Mouse (Mus musculus) liver, adult 2 months (tissue): ENCODE data around the gene Ccn6. TPM values are rescaled to one million over a fixed set of nuclear protein-coding genes. Genes with fewer than 3 reads are reported as not detected.

ENCODE experiments used
- DNase-seq: peaks from one replicate; pipeline ENCODE4 v3.0.0-alpha.2; 2011; ENCODE audit warnings: low read depth, low spot score; ENCODE audit errors: extremely low read depth
- H3K27ac ChIP-seq: fragments of 200-500 bp; replicated peaks from 2 replicates; pipeline ENCODE4 v1.5.1; 2012; ENCODE audit warnings: low read depth, mild to moderate bottlenecking, control low read depth, inconsistent platforms, low read length; ENCODE audit not compliant: insufficient read depth
- H3K27me3 ChIP-seq: fragments of 200-500 bp; 2 replicates; pipeline ENCODE4 v1.6.1; 2012; ENCODE audit warnings: mild to moderate bottlenecking, moderate library complexity, low read length, inconsistent platforms; ENCODE audit not compliant: control insufficient read depth, insufficient read depth
- H3K36me3 ChIP-seq: fragments of 200-500 bp; 2 replicates; pipeline ENCODE4 v1.6.1; 2012; ENCODE audit warnings: low read length, inconsistent platforms; ENCODE audit not compliant: control insufficient read depth, insufficient read depth
- H3K4me1 ChIP-seq: fragments of 200-500 bp; 2 replicates; pipeline ENCODE4 v1.6.1; 2011; ENCODE audit warnings: low read length; ENCODE audit not compliant: control insufficient read depth, insufficient read depth
- H3K4me3 ChIP-seq: fragments of 200-500 bp; 2 replicates; pipeline ENCODE4 v1.5.1; 2011; ENCODE audit warnings: low read depth, mild to moderate bottlenecking, control low read depth, low read length, moderate library complexity; ENCODE audit not compliant: insufficient read depth
- H3K79me2 ChIP-seq: fragments of 200-500 bp; 2 replicates; pipeline ENCODE4 v1.6.1; 2012; ENCODE audit warnings: inconsistent platforms, mild to moderate bottlenecking, low read length, moderate library complexity; ENCODE audit not compliant: control insufficient read depth, insufficient read depth
- H3K9ac ChIP-seq: fragments of 200-500 bp; 2 replicates; pipeline ENCODE4 v1.6.1; 2012; ENCODE audit warnings: low read depth, mild to moderate bottlenecking, control low read depth, inconsistent platforms, low read length
- CTCF ChIP-seq: fragments of 200-500 bp; IDR thresholded peaks from 2 replicates; pipeline ENCODE4 v1.5.1; 2011; ENCODE audit warnings: low read depth, low read length, control low read depth
- POLR2A ChIP-seq: fragments of 200-500 bp; IDR thresholded peaks from 2 replicates; pipeline ENCODE4 v1.6.1; 2011; ENCODE audit warnings: low read length, control low read depth; ENCODE audit not compliant: insufficient read depth; ENCODE audit errors: extremely low read depth
- WGBS: fragments of 180-500 bp; shearing (Covaris S2); methylation state at CpG from one replicate; pipeline ENCODE4 v1.1.7; 2018; 5-methylcytosine and 5-hydroxymethylcytosine counted together
- polyA plus RNA-seq: library from polyadenylated mRNA; depleted of rRNA; stranded (reverse); fragments of >200 nt; gene quantifications from 2 replicates; pipeline ENCODE4 v1.2.3, GENCODE M21; 2012
- total RNA-seq: library from RNA; depleted of rRNA; stranded (reverse); fragments of >200 nt; gene quantifications from 2 replicates; pipeline ENCODE4 v1.2.3, GENCODE M21; 2014

The Ccn6 gene
- total and polyA plus RNA-seq, 2 experiments, result 0.09 to 0.42 TPM

DNA sequence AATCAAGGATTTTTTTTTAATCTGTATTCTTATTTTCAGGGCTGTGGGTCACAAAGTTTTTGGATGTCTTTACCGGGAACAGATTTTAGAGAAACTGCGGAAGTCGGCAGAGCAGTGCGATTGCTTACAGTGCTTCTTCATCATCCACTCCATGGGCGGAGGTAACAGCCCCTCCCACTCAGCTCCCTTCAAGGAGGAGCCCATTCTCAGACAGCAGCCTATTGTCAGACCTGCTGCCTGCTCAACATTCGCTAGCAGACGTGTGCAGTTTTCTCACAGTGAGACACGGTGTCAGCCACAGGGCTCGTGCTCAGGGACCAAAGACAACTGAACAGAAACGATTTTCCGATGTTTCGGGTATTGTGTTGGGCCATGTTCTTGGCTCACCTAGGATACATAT, 21.4 kb downstream of the Ccn6 start:
- TF ChIP-seq POLR2A (no peak), CTCF (no peak)
- DNase-seq, result no peak
- H3K36me3 ChIP-seq, result 0 out of 2 replicates have a peak, but pooled peaks cover 1% of the 10 kb centered on the region
- H3K4me1 ChIP-seq, result no peaks in the 10 kb centered on the region
- 96% methylated on average over 12 of the region's 12 CpGs for WGBS
- H3K9ac ChIP-seq, result no peak overlapping the region
- H3K27ac ChIP-seq, result no peak overlapping the region
- H3K4me3 ChIP-seq, result no peak overlapping the region
- H3K79me2 ChIP-seq, result no peaks in the 10 kb centered on the region
- H3K27me3 ChIP-seq, result no peaks in the 10 kb centered on the region

DNA sequence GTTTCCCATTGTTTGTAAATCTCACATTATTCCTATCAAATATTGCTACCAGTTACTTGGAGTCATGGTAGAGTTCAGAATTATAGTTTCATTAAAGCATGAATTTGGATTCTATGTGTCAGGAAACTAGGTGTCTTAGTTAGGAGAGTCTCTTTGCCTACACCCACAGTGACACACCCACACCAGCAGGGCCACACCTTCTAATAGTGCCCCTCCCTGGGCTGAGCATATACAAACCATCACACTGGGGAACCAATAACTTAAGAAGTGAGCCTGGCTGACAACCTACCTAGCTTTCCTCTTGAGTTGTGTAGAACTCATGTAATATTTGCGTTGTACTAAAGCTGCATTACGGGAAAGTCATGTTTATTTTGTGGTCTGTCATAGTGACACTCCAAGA, 22.2 kb downstream of the Ccn6 start:
- Histone ChIP-seq H3K9ac (no peak overlapping the region), H3K27ac (no peak overlapping the region), H3K36me3 (0 out of 2 replicates have a peak, but pooled peaks cover 1% of the 10 kb centered on the region), H3K27me3 (no peaks in the 10 kb centered on the region), H3K79me2 (no peaks in the 10 kb centered on the region), H3K4me3 (no peak overlapping the region), H3K4me1 (no peaks in the 10 kb centered on the region)
- TF ChIP-seq POLR2A (no peak), CTCF (no peak)
- WGBS, result 98% methylated on average over 2 of the region's 2 CpGs
- DNase-seq, result no peak

DNA sequence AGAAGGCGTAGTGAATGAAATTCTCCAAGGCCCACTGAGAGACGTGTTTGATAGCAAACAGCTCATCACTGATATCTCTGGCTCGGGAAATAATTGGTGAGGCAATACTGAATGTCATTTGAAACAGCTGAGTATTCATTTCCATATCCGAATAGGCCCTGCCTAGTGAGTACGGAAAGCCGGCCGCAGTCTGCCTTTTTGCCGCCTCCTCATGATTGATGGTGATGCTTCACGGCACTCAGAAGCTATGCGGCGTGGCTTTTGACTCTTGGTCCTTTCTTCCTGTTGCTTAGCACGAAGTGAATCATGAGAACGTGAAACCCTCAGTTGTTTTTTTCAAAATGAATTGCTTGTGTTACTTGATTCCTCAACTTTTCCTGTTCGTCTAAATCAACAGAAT, 22.8 kb downstream of the Ccn6 start:
- 94% methylated on average over 14 of the region's 14 CpGs for WGBS
- H3K4me1 ChIP-seq, result no peaks in the 10 kb centered on the region
- H3K36me3 ChIP-seq, result 0 out of 2 replicates have a peak, but pooled peaks cover 1% of the 10 kb centered on the region

DNA sequence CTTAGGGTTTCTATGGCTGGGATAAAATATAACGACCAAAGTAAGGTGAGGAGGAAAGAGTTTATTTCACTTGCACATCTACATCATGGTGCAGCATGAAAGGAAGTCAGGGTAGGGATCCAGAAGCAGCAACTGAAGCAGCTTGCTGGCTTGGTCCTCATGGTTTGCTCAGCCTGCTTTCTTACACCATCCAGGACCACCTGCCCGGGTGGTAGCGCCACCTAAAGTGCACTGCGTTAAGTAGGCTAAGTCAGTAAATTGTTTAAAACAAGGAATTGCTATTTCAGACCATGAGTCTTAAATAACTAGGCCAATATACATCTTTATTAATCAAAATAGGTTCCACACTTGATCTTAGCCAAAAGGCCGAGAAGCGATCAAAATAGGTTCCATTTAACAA, 24.8 kb downstream of the Ccn6 start:
- no peak for DNase-seq
- Histone ChIP-seq H3K4me1 (no peaks in the 10 kb centered on the region), H3K79me2 (no peaks in the 10 kb centered on the region), H3K36me3 (0 out of 2 replicates have a peak, but pooled peaks cover 1% of the 10 kb centered on the region), H3K27me3 (no peaks in the 10 kb centered on the region), H3K4me3 (no peak overlapping the region), H3K9ac (no peak overlapping the region), H3K27ac (no peak overlapping the region)
- 88% methylated on average over 6 of the region's 6 CpGs for WGBS
- TF ChIP-seq POLR2A (no peak), CTCF (no peak)

More for the DNA sequence above, 22.8 kb downstream of the Ccn6 start:
- TF ChIP-seq CTCF (no peak), POLR2A (no peak)
- no peak for DNase-seq
- no peak overlapping the region for H3K27ac ChIP-seq
- no peaks in the 10 kb centered on the region for H3K27me3 ChIP-seq
- H3K4me3 ChIP-seq, result no peak overlapping the region
- no peaks in the 10 kb centered on the region for H3K79me2 ChIP-seq
- H3K9ac ChIP-seq, result no peak overlapping the region

- Histone ChIP-seq H3K27ac (no peak overlapping the region), H3K79me2 (no peaks in the 10 kb centered on the region), H3K36me3 (no peaks in the 10 kb centered on the region), H3K4me1 (no peaks in the 10 kb centered on the region), H3K4me3 (no peak overlapping the region), H3K27me3 (no peaks in the 10 kb centered on the region), H3K9ac (no peak overlapping the region)
- no peak for DNase-seq
- WGBS, result 86% methylated on average over 3 of the region's 3 CpGs
- no peak for TF ChIP-seq POLR2A
- no peak for TF ChIP-seq CTCF
Measured at GRCm38 (mm10) chr10:39137766-39138165, 25.8 kb downstream of the Ccn6 start.

- Histone ChIP-seq H3K27me3 (no peaks in the 10 kb centered on the region), H3K79me2 (no peaks in the 10 kb centered on the region), H3K36me3 (no peaks in the 10 kb centered on the region), H3K4me1 (no peaks in the 10 kb centered on the region), H3K4me3 (peak within 1 kb of the TSS; percentile 80), H3K27ac (no peak within 1 kb of the TSS), H3K9ac (peak within 1 kb of the TSS; percentile 62)
- TF ChIP-seq CTCF, result no peak
- TF ChIP-seq POLR2A, result no peak
- WGBS, result 4% methylated on average over 47 of the region's 47 CpGs
- DNase-seq, result peak; percentile 88
Measured at GRCm38 (mm10) chr10:39133462-39134310, 29.9 kb downstream of the Ccn6 start, which contains the start of the genes Fam229b and Tube1. Fam229b (minus strand) TSS chr10:39133914. Tube1 (plus strand) TSS chr10:39133976.
